Mouse (Mus musculus): ENCODE data around the gene Upk1a. TPM values are rescaled to one million over a fixed set of nuclear protein-coding genes. Genes with fewer than 3 reads are reported as not detected.

The Upk1a gene
- total RNA-seq, 2 experiments from 2014 or later: 1.3 TPM; not detected in 1

- no peak for ATAC-seq (replicated peaks; ENCODE audit: poor library complexity)
Observed at GRCm38 (mm10) chr7:30581547-30581946, 31.1 kb downstream of the Upk1a start.

- no peak for ATAC-seq (replicated peaks; ENCODE audit: poor library complexity)
Observed at GRCm38 (mm10) chr7:30579950-30580349, 32.7 kb downstream of the Upk1a start.

GRCm38 (mm10) chr7:30572969-30573368 lies 39.7 kb downstream of the Upk1a start:
- ATAC-seq (replicated peaks; ENCODE audit: poor library complexity): peak; percentile 91

- peak; percentile 52 for ATAC-seq (replicated peaks; ENCODE audit: poor library complexity)
Observed at GRCm38 (mm10) chr7:30572389-30572788, 40.3 kb downstream of the Upk1a start.

GRCm38 (mm10) chr7:30567555-30567954 lies 45.1 kb downstream of the Upk1a start:
- ATAC-seq (replicated peaks; ENCODE audit: poor library complexity): no peak

GRCm38 (mm10) chr7:30566033-30566432 lies 46.6 kb downstream of the Upk1a start:
- no peak for ATAC-seq (replicated peaks; ENCODE audit: poor library complexity)

- no peak for ATAC-seq (replicated peaks; ENCODE audit: poor library complexity)
Observed at GRCm38 (mm10) chr7:30564970-30565571, 47.6 kb downstream of the Upk1a start, which contains the start of gene Igflr1. Igflr1 (plus strand) TSS chr7:30565427.

- ATAC-seq (replicated peaks; ENCODE audit: poor library complexity): 0 out of 2 replicates have a peak, but pooled peaks have one; percentile 1
Observed at GRCm38 (mm10) chr7:30563906-30564280, 48.8 kb downstream of the Upk1a start.

GRCm38 (mm10) chr7:30563117-30563905 lies 49.3 kb downstream of the Upk1a start, which contains the start of the genes U2af1l4, Gm49396 and Psenen:
U2af1l4 (plus strand) TSS chr7:30563301.
Gm49396 (plus strand) TSS chr7:30563344.
Psenen (minus strand) TSS chr7:30563627.
- ATAC-seq (replicated peaks; ENCODE audit: poor library complexity): peak; percentile 68

GRCm38 (mm10) chr7:30562526-30563116 lies 50.0 kb downstream of the Upk1a start:
- peak; percentile 6; the same call in 1 of the 2 replicates for ATAC-seq (replicated peaks; ENCODE audit: poor library complexity)

- ATAC-seq (replicated peaks; ENCODE audit: poor library complexity): no peak
Observed at GRCm38 (mm10) chr7:30560296-30560695, 52.4 kb downstream of the Upk1a start.

GRCm38 (mm10) chr7:30559443-30559954 lies 53.1 kb downstream of the Upk1a start, which contains the start of gene Lin37:
Lin37 (minus strand) TSS chr7:30559838.
- peak; percentile 74 for ATAC-seq (replicated peaks; ENCODE audit: poor library complexity)

GRCm38 (mm10) chr7:30558656-30559442 lies 53.8 kb downstream of the Upk1a start:
- ATAC-seq (replicated peaks; ENCODE audit: poor library complexity): peak; percentile 13; the same call in 1 of the 2 replicates

- ATAC-seq (replicated peaks; ENCODE audit: poor library complexity): no peak
Observed at GRCm38 (mm10) chr7:30557901-30558514, 54.6 kb downstream of the Upk1a start.

- ATAC-seq (replicated peaks; ENCODE audit: poor library complexity): no peak
Observed at GRCm38 (mm10) chr7:30556894-30557536, 55.6 kb downstream of the Upk1a start.

GRCm38 (mm10) chr7:30553810-30554584 lies 58.6 kb downstream of the Upk1a start:
- no peak for ATAC-seq (replicated peaks; ENCODE audit: poor library complexity)

Measured in megakaryocyte progenitor cell, adult 5-6 weeks (primary cell).